Mouse (Mus musculus) liver, adult 2 months (tissue): Measurements from ENCODE around the gene Nfkb2.

Source experiments
- CTCF ChIP-seq: fragments of 200-500 bp; IDR thresholded peaks from 2 replicates; pipeline ENCODE4 v1.5.1; 2011; ENCODE audit warnings: low read depth, low read length, control low read depth
- POLR2A ChIP-seq: fragments of 200-500 bp; IDR thresholded peaks from 2 replicates; pipeline ENCODE4 v1.6.1; 2011; ENCODE audit warnings: low read length, control low read depth; ENCODE audit not compliant: insufficient read depth; ENCODE audit errors: extremely low read depth

GRCm38 (mm10) chr19:46314151-46314601 lies 10.1 kb downstream of the Nfkb2 start:
- TF ChIP-seq CTCF (no peak), POLR2A (no peak)
